Mouse (Mus musculus) cerebral cortex, adult 2 months (tissue): ENCODE results near the gene Rpn1.

Experiments used
- WGBS: fragments of 180-500 bp; shearing (Covaris S2); methylation state at CpG from one replicate; pipeline ENCODE4 v1.1.7; 2018; 5-methylcytosine and 5-hydroxymethylcytosine counted together

Gene Rpn1

DNA sequence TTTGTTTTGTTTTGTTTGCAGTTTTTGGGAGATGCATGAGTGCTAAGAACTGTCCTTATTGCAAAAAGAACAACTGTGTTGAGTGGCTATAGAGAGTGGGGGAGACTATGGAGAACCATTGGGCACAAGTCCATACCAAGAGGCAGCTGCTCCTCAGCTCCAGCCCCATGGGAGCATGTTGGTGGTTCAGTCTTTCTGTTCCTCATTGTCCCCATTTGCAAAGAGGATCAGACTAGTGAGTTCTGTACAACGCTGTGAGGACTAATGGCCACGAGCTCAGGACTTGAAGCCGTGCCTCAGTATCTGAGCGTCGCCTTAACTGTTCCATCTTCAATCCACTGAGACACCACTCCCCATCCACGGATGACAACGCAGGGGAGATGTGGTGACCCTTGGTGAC lies 36.5 kb downstream of the Rpn1 start:
- WGBS: 91% methylated on average over 7 of the region's 7 CpGs

DNA sequence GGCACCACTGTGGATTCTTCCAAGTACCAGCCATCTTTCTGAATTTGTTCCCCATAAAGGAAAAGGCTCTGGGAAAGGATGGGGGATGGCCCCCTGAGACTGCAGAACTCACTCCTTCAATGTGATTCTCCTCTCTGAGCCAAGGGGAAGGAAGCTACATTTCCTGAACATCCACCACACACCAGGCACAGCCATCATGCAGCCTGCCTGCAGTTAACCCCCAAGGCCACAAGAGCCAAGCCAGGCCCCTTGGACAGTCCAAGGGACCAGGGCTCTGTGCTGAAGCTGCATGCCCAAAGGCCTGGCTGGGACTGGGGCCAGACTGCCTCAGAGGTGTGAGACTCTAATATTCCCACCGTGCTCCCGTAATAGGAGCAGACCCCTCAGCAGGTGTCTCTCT lies 37.5 kb downstream of the Rpn1 start:
- 69% methylated on average over 2 of the region's 2 CpGs for WGBS

DNA sequence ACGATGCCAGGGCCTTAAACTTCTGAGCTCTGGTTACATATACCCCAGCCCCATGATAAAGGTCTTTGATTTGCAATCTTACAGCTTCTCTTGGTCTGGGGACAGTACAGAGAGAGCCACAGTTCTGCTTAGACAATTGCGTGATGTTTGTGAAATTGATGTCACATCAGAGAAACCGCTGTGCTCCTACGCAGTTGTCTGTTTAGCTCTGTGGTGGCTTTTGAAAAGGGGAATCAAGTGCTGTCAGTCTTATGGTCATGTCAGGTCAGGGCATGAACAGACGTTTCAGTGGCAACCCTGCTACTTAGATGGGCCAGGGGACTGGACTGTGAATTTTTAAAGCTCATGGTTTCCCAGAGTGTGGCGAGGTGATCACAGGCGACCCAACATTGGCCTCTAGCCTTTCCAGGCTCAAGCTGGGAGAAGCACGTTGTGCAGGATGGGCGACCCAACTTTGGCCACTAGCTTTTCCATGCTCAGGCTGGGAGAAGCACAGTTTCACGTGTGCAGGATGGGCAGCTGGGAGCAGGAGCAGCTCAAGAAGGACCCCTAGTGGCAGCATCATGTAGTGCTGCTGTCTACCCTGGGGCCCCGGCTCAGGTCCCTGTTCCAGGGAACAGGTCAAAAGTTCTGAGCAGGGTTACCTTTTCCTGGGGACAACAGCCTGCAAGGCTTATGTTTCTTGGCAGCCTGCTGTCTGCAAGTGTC lies 39.0 kb downstream of the Rpn1 start:
- 55% methylated on average over 11 of the region's 11 CpGs for WGBS

DNA sequence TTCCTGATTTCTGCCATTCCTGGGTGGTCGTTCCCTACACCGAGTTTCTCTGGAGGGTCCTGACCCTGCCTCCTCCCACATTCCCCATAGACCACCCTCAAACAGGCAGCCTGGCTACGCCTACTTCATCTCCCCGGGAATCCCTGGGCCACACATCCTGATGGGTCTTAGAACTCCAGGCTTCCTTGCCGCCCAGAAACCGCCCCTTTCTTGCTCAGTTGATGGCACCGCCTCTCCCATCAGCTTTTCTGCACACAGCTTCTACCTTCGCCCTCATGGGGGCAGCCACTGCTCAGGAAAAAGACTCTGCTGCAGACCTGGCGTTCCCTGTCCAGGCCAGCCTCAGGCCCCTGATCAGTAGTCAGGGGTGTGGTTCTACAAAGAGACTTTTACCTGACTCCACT lies 39.6 kb downstream of the Rpn1 start:
- 7% methylated on average over 9 of the region's 9 CpGs for WGBS

DNA sequence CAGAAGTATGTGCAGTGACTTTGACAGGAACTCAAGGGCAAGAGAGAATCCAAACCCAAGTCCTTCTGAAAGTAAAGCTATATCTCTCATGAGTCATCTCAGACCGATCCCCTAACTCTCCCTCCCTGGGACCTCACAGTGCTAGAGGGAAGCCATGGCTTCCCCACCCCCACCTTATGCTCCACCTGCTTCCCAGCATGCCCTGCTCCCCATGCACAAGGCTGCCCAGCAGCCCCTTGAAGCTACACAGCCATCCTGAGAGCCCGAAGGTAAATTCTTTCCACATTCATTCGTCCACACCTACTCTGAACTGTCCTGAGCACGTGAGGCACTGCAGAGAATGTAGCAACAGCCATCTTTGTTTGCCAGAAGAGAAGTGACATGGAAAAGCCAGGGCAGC lies 40.3 kb downstream of the Rpn1 start:
- 91% methylated on average over 4 of the region's 4 CpGs for WGBS

DNA sequence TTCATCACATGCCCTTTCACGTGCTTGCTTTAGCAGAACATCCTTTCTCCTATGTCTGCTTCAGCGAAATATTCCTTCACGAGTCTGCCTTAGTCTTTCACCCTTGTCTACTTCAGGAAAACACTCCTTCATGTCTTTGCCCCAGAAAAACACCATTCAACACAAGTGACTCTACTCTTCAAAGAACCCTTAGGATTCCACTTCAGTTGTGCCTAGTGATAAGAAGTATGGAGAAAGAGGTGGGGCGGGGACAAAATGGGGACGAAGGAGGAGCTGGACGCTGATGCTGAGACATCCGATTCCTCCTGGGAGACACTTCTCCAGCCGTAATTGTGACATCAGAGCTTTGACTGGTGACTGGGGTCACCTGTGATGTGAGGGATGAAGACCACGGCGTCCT lies 41.5 kb downstream of the Rpn1 start:
- 94% methylated on average over 10 of the region's 10 CpGs for WGBS

DNA sequence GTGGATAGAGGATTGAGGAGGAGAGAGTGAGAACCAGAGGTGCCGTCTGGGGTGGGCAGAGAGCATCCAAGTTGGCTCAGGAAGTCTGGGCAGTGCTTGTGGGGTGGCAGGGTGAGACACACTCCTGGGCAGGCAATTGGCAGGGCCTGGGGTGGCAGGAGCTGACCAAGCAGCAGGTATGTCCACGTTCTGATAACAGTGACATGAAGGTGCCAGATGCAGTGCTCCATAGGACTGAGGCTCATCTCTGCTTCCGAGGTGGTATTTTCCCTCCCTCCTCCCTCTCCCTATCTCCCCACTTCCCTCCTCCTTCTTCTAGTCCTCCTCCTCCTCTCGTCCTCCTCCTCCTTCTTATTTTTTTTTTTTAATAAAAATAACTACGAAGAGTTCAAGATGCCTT lies 47.2 kb downstream of the Rpn1 start:
- 38% methylated on average over 5 of the region's 5 CpGs for WGBS

DNA sequence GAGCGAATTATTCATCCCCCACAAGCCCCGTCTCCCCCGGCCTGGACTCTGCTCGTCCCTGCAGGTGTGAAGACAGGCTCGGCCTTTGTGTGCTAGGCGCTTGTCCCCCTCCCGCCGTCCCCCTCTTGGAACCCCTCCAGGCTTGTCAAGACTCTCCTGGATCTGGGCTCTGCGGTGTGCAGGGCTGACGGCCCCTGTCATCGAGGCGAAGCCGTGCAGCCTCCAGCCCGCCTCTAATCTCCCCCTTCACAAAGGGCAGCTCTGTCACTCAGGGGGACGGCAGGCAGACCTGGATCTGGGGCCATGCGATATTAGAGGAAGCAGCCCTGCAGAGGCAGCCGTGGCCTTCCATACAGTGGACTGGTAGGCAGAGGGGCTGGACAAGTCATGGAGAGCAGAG lies 47.8 kb downstream of the Rpn1 start:
- 27% methylated on average over 17 of the region's 17 CpGs for WGBS

DNA sequence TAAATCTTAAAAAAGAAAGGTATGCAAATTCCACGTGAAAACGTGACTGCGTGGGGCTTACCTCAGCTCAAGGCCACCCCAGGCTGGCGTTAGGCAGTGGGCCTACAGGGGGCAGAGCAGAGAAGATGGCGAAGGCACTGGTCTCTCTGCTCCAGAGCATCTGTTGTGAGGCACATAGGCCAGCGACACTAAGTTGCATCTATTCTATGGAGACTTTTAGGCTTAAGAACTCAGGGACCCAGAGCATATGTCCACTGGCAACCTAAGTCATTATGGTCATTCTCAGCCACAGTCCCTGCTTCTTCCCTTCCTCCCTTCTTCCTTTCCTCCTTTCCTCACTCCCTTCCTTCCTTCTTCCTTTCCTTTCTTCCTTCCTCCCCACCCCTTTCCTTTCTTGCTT lies 48.8 kb downstream of the Rpn1 start:
- 95% methylated on average over 6 of the region's 6 CpGs for WGBS

DNA sequence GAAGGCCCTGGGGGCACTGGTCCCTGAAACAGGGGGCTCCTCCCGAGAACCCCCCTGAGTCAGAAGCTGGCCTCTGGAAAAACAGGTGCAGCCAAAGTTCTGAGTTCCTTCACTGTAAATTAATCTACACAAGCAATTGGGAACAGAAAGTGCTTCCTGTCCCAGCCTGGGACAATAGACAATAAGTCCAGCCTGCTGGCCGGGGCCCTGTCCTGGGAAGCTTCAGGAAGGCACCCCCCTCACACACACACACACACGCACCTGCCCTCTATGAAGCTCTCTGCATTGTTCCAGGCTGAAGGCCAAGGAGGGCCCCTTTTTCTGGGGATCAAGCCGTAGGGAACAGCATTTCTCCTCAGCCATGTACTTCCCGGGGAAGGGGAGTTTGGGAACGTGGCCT lies 49.6 kb downstream of the Rpn1 start:
- 78% methylated on average over 6 of the region's 6 CpGs for WGBS

DNA sequence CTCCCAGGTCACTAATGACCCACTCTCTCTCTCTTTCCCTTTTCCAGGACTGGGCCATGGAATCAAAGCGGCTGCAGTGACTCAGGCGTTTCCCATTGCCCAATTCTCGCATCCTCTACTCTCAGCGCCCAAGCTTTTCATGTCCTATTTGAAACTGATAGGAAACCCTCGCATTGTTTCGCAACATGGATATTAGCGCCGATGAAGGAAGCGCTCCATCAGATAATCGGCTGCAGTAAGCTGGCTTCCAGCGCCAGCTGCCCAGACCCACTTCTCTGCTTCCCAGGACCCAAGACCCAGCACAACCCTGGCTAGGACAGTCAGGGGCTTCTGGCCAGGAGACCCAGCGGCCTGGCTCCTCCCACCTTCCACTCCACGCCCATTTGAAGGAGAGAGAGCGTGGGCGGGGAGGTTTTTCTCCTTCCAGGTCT lies 51.9 kb downstream of the Rpn1 start:
- 43% methylated on average over 15 of the region's 15 CpGs for WGBS

DNA sequence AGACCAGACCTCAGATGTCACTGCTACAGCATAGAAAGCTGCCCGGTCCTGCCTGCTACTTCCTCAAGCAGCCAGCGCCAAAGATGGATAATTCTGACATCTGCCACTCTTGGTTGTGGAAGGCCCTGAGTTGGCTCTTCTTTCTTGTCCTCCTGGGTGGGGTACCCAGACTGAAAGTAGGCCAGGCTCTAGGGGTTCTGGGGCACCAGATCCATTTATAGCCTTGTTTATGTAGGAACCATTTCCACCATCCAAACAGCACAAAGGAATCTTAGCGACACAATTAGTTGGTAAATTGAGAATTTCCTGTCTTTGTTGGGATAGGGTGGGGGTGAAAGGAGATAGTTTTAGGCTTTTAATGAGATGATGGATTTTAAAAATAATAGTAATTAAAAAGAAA lies 54.2 kb downstream of the Rpn1 start:
- WGBS: 84% methylated on average over 3 of the region's 3 CpGs

DNA sequence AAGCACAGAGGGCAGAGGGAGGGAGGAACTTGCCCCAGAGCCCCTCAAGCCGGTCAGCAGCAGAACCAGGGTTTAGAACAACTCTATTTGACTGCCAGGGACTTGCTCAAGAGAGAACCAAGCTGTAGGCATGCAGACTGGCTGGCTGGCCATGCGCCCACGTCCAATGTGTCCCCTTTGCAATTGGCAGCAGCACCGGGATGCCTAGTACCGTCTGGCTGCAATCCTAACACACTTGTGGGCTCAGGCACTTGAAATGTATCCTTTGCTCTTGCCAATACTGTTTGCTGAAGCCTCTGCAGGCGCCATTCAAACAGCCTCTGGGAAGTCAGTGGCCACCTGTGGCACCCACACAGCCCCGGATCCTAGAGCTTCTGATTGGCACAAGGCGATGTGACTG lies 56.0 kb downstream of the Rpn1 start:
- 34% methylated on average over 8 of the region's 8 CpGs for WGBS

DNA sequence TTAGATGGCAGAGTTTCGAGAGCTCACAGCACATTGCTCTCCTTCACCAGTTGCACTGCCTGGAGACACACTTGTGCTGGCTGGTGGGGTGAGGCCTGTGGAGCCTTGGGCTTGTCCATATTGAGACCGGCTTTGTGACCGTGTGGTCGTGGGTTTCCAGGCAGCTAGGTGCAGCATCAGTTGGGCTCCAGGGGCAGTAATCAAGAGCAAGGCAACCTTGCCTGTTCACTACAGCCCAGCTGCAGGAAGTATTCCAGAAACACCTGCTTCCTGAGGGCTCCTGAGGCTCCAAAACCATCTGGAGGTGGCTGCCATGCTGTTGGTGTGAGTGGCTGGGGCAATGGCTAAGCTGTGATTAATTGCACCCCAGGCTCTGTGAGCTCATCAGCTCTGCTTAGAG lies 61.5 kb downstream of the Rpn1 start:
- 78% methylated on average over 4 of the region's 4 CpGs for WGBS

DNA sequence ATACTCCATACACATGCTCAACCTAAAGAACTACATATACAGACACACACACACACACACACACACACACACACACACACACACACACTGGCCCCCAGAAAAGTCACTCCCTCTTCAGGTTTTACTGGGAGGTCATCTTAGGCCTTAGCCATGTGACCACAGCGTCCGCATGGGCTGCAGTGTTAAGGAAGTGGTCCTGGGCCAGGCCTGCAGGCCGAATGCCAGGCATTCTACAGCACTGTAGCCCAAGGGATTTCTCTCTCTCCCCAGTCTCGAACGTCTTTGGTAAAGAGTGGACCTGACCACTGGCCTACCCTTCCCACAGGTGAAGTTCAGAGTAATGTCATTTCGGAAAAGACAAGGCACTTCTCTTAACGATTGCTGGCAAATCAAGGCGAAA lies 62.3 kb downstream of the Rpn1 start:
- WGBS: 81% methylated on average over 8 of the region's 8 CpGs

DNA sequence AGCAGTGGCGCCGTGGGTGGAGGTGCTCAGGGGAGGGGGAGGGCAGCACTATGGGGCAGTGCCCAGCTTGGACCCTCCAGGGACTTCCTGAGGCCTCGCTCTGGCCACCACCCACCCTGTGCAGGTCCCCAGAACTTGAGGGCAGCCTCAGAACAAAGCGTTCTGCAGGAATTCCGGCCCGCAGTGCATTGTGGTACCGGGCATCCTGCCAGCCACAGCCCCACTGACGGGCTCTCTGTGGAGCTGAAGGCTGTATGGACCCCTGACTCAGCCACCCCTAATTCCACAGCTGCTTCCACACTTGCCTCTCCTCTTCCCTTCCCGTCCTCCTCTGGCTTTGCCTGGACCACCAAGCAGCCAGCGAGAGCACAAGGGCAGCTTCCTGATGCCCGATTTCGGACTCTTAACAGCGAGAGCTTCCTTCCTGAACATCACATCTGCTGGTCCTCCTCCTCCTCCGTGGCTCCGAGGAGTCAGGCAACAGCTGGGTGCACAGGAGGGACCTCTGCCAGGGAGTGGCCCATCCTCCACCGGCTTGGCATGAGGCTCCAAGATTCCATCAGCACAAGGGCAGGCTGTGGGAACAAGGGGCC lies 63.2 kb downstream of the Rpn1 start:
- WGBS: 55% methylated on average over 16 of the region's 16 CpGs

DNA sequence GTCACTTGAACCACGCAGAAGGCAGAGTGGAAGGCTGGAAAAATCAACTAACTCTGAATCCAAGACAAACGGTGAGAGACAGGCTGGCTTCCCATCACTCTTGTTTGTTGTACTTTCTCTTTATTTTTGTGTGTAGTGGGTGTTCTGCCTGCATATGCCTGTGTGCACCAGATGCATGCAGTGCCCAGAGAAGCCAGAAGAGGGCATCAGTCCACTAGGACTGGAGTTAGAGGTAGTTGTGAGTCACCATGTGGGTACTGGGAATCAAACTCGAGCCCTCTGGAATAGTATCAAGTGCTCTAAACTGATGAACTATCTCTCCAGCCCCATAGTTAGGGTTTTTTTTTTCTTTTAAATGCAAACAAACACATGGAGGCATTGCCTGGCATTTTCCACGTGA lies 67.1 kb downstream of the Rpn1 start:
- WGBS: 81% methylated on average over 4 of the region's 4 CpGs

DNA sequence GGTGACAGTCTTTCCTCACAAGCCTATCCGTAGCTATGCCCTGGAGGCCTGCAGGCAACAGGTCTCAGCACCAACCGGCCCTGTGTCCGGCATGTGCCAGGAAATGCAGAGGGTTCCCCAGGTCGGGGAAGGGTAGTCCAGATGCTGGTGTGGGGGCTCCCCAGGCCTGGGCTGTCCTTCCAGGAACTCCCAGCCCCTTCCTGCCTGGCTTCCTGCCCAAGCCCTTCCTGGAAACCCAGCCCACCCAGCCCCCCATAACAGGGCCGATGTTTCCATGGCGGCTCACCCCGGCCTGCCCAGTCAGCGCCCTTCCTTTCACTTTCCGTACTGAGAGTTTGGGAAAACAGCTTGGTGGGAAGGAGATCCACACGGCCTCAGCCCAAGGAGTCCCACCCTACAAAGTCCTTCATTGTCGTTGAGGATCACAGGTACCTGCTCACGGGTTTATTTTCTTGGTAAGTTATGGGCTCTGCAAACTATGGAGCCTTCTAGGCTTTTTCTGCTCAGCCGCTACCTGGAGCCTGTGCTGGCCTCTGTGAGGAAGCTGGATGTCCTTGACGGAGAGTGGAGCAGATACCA lies 67.9 kb downstream of the Rpn1 start:
- WGBS: 80% methylated on average over 14 of the region's 14 CpGs

DNA sequence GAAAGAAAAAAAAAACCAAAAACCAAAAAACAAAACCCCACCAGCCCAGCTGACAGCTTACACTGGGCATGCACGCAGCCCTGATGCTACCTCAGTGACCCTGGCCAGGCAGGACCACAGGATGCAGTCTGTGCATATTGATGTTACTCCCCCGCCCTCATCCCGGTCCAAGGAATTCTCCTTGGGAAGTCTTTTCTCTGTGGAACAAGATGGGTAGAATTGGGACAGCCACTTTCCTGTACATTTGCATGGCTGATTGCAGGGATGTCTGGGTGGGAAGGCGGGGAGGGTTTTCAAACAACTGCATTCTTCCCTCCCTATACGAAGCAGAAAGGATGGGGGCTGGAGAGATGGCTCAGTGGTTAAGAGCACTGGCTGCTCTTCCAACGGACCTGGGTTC lies 68.7 kb downstream of the Rpn1 start:
- WGBS: 61% methylated on average over 6 of the region's 6 CpGs
